Mouse (Mus musculus): ENCODE data around the gene Scrn3.
A peak's percentile ranks its signal among the peaks of the same experiment; 100 is the strongest.

- peak; percentile 16; the same call in 1 of the 2 replicates for TF ChIP-seq CTCF (IDR thresholded peaks at IDR 0.05; ENCODE audit: borderline replicate concordance, extremely low read depth, insufficient read depth, insufficient read length)
- no peak for TF ChIP-seq POLR2A (IDR thresholded peaks at IDR 0.05; ENCODE audit: borderline replicate concordance, extremely low read depth, insufficient read depth, insufficient read length, poor library complexity, severe bottlenecking)
Observed at GRCm38 (mm10) chr2:73363448-73363847, 51.0 kb downstream of the Scrn3 start.
